Mouse (Mus musculus): ENCODE data around the gene N4bp1. TPM values are rescaled to one million over a fixed set of nuclear protein-coding genes. Genes with fewer than 3 reads are reported as not detected.

Gene N4bp1
- polyA plus RNA-seq, 1 experiment: 11.0 TPM

GRCm38 (mm10) chr8:86922673-86923072, 37.6 kb upstream of the N4bp1 start:
- H3K36me3 ChIP-seq (ENCODE audit: control insufficient read depth, insufficient read depth, low read length): no peaks in the 10 kb centered on the region
- no peak overlapping the region for H3K4me3 ChIP-seq (ENCODE audit: extremely low read depth, insufficient read depth, insufficient read length)
- DNase-seq (ENCODE audit: low read depth in 1 of 2, low spot score in 2 of 2): no peak
- H3K4me1 ChIP-seq (ENCODE audit: control insufficient read depth, insufficient read depth, insufficient read length): no peaks in the 10 kb centered on the region
- no peak overlapping the region for H3K27ac ChIP-seq (ENCODE audit: insufficient read depth, low read length)
- no peak for TF ChIP-seq POLR2A (IDR thresholded peaks at IDR 0.05; ENCODE audit: low read depth, low read length)
- no peak for TF ChIP-seq CTCF (IDR thresholded peaks at IDR 0.05; ENCODE audit: extremely low read depth, insufficient read depth, insufficient read length, insufficient replicate concordance)
- 86% methylated on average over 1 of the region's 1 CpGs for WGBS
- no peaks in the 10 kb centered on the region for H3K27me3 ChIP-seq (ENCODE audit: control insufficient read depth, insufficient read depth, low read length)

- no peak for DNase-seq (ENCODE audit: low read depth in 1 of 2, low spot score in 2 of 2)
- Histone ChIP-seq H3K4me3 (ENCODE audit: extremely low read depth, insufficient read depth, insufficient read length) (no peak overlapping the region), H3K4me1 (ENCODE audit: control insufficient read depth, insufficient read depth, insufficient read length) (no peaks in the 10 kb centered on the region), H3K36me3 (ENCODE audit: control insufficient read depth, insufficient read depth, low read length) (no peaks in the 10 kb centered on the region), H3K27ac (ENCODE audit: insufficient read depth, low read length) (no peak overlapping the region), H3K27me3 (ENCODE audit: control insufficient read depth, insufficient read depth, low read length) (no peaks in the 10 kb centered on the region)
- 91% methylated on average over 5 of the region's 5 CpGs for WGBS
- TF ChIP-seq POLR2A (IDR thresholded peaks at IDR 0.05; ENCODE audit: low read depth, low read length) (no peak), CTCF (IDR thresholded peaks at IDR 0.05; ENCODE audit: extremely low read depth, insufficient read depth, insufficient read length, insufficient replicate concordance) (no peak)
Observed at GRCm38 (mm10) chr8:86922141-86922540, 37.1 kb upstream of the N4bp1 start.

- Histone ChIP-seq H3K27me3 (ENCODE audit: control insufficient read depth, insufficient read depth, low read length) (no peaks in the 10 kb centered on the region), H3K27ac (ENCODE audit: insufficient read depth, low read length) (no peak overlapping the region), H3K36me3 (ENCODE audit: control insufficient read depth, insufficient read depth, low read length) (no peaks in the 10 kb centered on the region), H3K4me3 (ENCODE audit: extremely low read depth, insufficient read depth, insufficient read length) (no peak overlapping the region), H3K4me1 (ENCODE audit: control insufficient read depth, insufficient read depth, insufficient read length) (no peaks in the 10 kb centered on the region)
- 8% methylated on average over 5 of the region's 5 CpGs for WGBS
- DNase-seq (ENCODE audit: low read depth in 1 of 2, low spot score in 2 of 2): no peak
- TF ChIP-seq CTCF (IDR thresholded peaks at IDR 0.05; ENCODE audit: extremely low read depth, insufficient read depth, insufficient read length, insufficient replicate concordance) (no peak), POLR2A (IDR thresholded peaks at IDR 0.05; ENCODE audit: low read depth, low read length) (no peak)
Observed at GRCm38 (mm10) chr8:86920996-86921395, 35.9 kb upstream of the N4bp1 start.

DNA sequence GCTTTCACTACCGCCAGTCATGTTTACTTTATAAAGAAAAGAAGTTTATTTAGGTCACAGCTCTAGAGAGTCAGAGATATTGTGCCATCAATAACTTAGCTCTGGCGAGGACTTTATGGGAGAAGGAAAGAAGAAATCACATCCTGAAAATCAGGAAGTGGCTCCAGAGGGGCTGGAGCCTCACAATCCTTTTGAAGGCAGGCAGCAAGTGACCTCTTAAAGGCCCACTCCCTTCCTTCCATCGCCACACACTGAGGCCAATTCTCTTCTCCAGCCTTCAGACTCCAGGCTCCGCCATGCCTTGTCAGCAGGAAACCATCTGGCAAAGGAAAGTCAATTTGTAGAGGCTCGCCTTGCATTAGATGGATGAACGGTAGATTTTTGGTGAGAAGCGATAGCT, 35.4 kb upstream of the N4bp1 start:
- Histone ChIP-seq H3K4me3 (ENCODE audit: extremely low read depth, insufficient read depth, insufficient read length) (no peak overlapping the region), H3K4me1 (ENCODE audit: control insufficient read depth, insufficient read depth, insufficient read length) (no peaks in the 10 kb centered on the region), H3K36me3 (ENCODE audit: control insufficient read depth, insufficient read depth, low read length) (no peaks in the 10 kb centered on the region), H3K27ac (ENCODE audit: insufficient read depth, low read length) (no peak overlapping the region), H3K27me3 (ENCODE audit: control insufficient read depth, insufficient read depth, low read length) (no peaks in the 10 kb centered on the region)
- DNase-seq (ENCODE audit: low read depth in 1 of 2, low spot score in 2 of 2): no peak
- WGBS: 34% methylated on average over 7 of the region's 7 CpGs
- TF ChIP-seq POLR2A (IDR thresholded peaks at IDR 0.05; ENCODE audit: low read depth, low read length) (no peak), CTCF (IDR thresholded peaks at IDR 0.05; ENCODE audit: extremely low read depth, insufficient read depth, insufficient read length, insufficient replicate concordance) (no peak)

- no peaks in the 10 kb centered on the region for H3K36me3 ChIP-seq (ENCODE audit: control insufficient read depth, insufficient read depth, low read length)
Observed at GRCm38 (mm10) chr8:86920024-86920423, 35.0 kb upstream of the N4bp1 start.

DNA sequence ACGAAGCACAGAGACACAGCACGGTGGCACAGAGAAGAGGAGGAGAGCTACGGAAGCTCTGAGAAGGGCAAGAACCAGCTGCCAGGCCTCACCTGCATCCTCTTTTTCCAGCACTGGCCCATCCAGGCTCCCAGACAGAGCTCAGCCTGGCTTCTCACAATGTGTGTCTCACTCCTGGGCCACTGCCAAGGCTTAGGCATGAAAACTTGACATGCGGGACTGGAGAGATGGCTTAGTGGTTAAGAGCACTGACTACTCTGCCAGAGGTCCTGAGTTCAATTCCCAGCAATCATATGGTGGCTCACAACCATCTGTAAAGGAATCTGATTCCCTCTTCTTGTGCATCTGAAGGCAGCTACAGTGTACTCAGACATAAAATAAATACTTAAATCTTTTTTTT, 34.2 kb upstream of the N4bp1 start:
- DNase-seq (ENCODE audit: low read depth in 1 of 2, low spot score in 2 of 2): no peak
- H3K36me3 ChIP-seq (ENCODE audit: control insufficient read depth, insufficient read depth, low read length): no peaks in the 10 kb centered on the region
- no peak overlapping the region for H3K4me3 ChIP-seq (ENCODE audit: extremely low read depth, insufficient read depth, insufficient read length)
- H3K27ac ChIP-seq (ENCODE audit: insufficient read depth, low read length): no peak overlapping the region
- 77% methylated on average over 4 of the region's 4 CpGs for WGBS
- no peak for TF ChIP-seq CTCF (IDR thresholded peaks at IDR 0.05; ENCODE audit: extremely low read depth, insufficient read depth, insufficient read length, insufficient replicate concordance)
- TF ChIP-seq POLR2A (IDR thresholded peaks at IDR 0.05; ENCODE audit: low read depth, low read length): no peak
- H3K4me1 ChIP-seq (ENCODE audit: control insufficient read depth, insufficient read depth, insufficient read length): no peaks in the 10 kb centered on the region
- H3K27me3 ChIP-seq (ENCODE audit: control insufficient read depth, insufficient read depth, low read length): no peaks in the 10 kb centered on the region

More at GRCm38 (mm10) chr8:86920024-86920423, 35.0 kb upstream of the N4bp1 start:
- H3K27ac ChIP-seq (ENCODE audit: insufficient read depth, low read length): no peak overlapping the region
- TF ChIP-seq POLR2A (IDR thresholded peaks at IDR 0.05; ENCODE audit: low read depth, low read length) (no peak), CTCF (IDR thresholded peaks at IDR 0.05; ENCODE audit: extremely low read depth, insufficient read depth, insufficient read length, insufficient replicate concordance) (no peak)
- WGBS: 82% methylated on average over 7 of the region's 7 CpGs
- no peaks in the 10 kb centered on the region for H3K27me3 ChIP-seq (ENCODE audit: control insufficient read depth, insufficient read depth, low read length)
- no peak overlapping the region for H3K4me3 ChIP-seq (ENCODE audit: extremely low read depth, insufficient read depth, insufficient read length)
- H3K4me1 ChIP-seq (ENCODE audit: control insufficient read depth, insufficient read depth, insufficient read length): no peaks in the 10 kb centered on the region
- DNase-seq (ENCODE audit: low read depth in 1 of 2, low spot score in 2 of 2): no peak

GRCm38 (mm10) chr8:86918093-86918492, 33.0 kb upstream of the N4bp1 start:
- no peak overlapping the region for H3K4me3 ChIP-seq (ENCODE audit: extremely low read depth, insufficient read depth, insufficient read length)
- no peak for DNase-seq (ENCODE audit: low read depth in 1 of 2, low spot score in 2 of 2)
- H3K36me3 ChIP-seq (ENCODE audit: control insufficient read depth, insufficient read depth, low read length): no peaks in the 10 kb centered on the region
- H3K27me3 ChIP-seq (ENCODE audit: control insufficient read depth, insufficient read depth, low read length): no peaks in the 10 kb centered on the region
- H3K27ac ChIP-seq (ENCODE audit: insufficient read depth, low read length): no peak overlapping the region
- 95% methylated on average over 2 of the region's 2 CpGs for WGBS
- TF ChIP-seq POLR2A (IDR thresholded peaks at IDR 0.05; ENCODE audit: low read depth, low read length): no peak
- no peak for TF ChIP-seq CTCF (IDR thresholded peaks at IDR 0.05; ENCODE audit: extremely low read depth, insufficient read depth, insufficient read length, insufficient replicate concordance)
- no peaks in the 10 kb centered on the region for H3K4me1 ChIP-seq (ENCODE audit: control insufficient read depth, insufficient read depth, insufficient read length)

Data from spleen, adult 2 months (tissue).